Mouse (Mus musculus): ENCODE measurements around the gene Piwil1. TPM values are rescaled to one million over a fixed set of nuclear protein-coding genes. Genes with fewer than 3 reads are reported as not detected.

Gene Piwil1
- polyA plus RNA-seq, 1 experiment from 2014 or later, result 0.17 TPM

DNA sequence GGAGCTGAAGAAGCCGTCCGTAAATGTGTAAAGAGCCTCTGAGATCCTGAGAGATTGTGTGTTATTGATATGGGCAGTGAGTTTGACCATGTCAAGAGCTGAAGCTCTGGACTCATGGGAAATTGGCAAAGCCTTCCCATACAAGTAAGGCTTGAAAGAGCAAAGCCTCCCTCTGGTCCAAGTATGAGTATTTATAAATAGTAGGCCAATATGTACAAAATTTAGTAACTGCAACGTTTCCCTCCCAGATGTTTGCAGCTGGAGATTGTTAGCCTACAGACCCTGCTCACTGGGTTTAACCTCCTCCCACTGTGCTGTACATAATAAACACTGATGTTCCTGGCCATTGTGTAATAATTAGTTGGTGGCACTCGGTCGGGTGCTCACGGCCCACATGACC, 24.5 kb upstream of the Piwil1 start:
- ATAC-seq (ENCODE audit: low read depth), result no peak
- H3K4me1 ChIP-seq (ENCODE audit: control insufficient read depth, insufficient read depth, low read length), result no peaks in the 10 kb centered on the region
- no peaks in the 10 kb centered on the region for H3K9me3 ChIP-seq (ENCODE audit: control insufficient read depth, low read length)
- no peaks in the 10 kb centered on the region for H3K27me3 ChIP-seq (ENCODE audit: control insufficient read depth, insufficient read depth, low read length)
- H3K36me3 ChIP-seq (ENCODE audit: control insufficient read depth, insufficient read depth, low read length), result no peaks in the 10 kb centered on the region
- no peak overlapping the region for H3K9ac ChIP-seq (replicated peaks; ENCODE audit: low read depth, low read length)
- H3K4me2 ChIP-seq (ENCODE audit: low read depth, low read length), result no peak overlapping the region
- WGBS, result 88% methylated on average over 6 of the region's 6 CpGs
- H3K4me3 ChIP-seq (ENCODE audit: low read depth, low read length), result no peak overlapping the region
- no peak overlapping the region for H3K27ac ChIP-seq (ENCODE audit: low read depth, low read length)

- Histone ChIP-seq H3K36me3 (ENCODE audit: control insufficient read depth, insufficient read depth, low read length) (no peaks in the 10 kb centered on the region), H3K4me2 (ENCODE audit: low read depth, low read length) (no peak overlapping the region), H3K9me3 (ENCODE audit: control insufficient read depth, low read length) (no peaks in the 10 kb centered on the region), H3K27ac (ENCODE audit: low read depth, low read length) (no peak overlapping the region), H3K27me3 (ENCODE audit: control insufficient read depth, insufficient read depth, low read length) (no peaks in the 10 kb centered on the region), H3K4me3 (ENCODE audit: low read depth, low read length) (no peak overlapping the region), H3K4me1 (ENCODE audit: control insufficient read depth, insufficient read depth, low read length) (no peaks in the 10 kb centered on the region), H3K9ac (replicated peaks; ENCODE audit: low read depth, low read length) (no peak overlapping the region)
- ATAC-seq (ENCODE audit: low read depth), result no peak
- WGBS, result 43% methylated on average over 5 of the region's 5 CpGs
Observed at GRCm38 (mm10) chr5:128681456-128681855, 20.9 kb upstream of the Piwil1 start.

DNA sequence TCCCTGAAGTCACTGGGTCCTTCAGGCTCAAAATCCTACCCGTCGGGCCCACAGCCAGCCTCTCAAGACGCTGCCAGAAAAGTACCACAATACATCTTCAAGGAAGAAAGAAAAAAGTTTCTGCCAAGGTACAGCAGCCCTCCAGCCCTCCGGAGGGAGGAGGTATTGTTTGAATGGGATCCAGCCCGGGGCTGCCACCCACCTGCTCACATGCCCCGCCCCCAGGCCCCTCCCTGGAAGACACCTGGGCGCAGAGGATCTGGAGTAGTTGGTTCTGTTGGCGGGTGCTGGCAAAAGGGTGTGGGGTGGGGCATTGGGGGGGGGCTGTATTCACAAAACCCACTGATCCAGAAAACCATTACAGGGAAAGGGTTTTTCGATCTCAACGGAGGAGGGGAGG, 18.1 kb upstream of the Piwil1 start:
- 3% methylated on average over 10 of the region's 10 CpGs for WGBS
- Histone ChIP-seq H3K27me3 (ENCODE audit: control insufficient read depth, insufficient read depth, low read length) (no peaks in the 10 kb centered on the region), H3K4me3 (ENCODE audit: low read depth, low read length) (no peak overlapping the region), H3K9me3 (ENCODE audit: control insufficient read depth, low read length) (no peaks in the 10 kb centered on the region), H3K27ac (ENCODE audit: low read depth, low read length) (no peak overlapping the region), H3K4me1 (ENCODE audit: control insufficient read depth, insufficient read depth, low read length) (no peaks in the 10 kb centered on the region), H3K9ac (replicated peaks; ENCODE audit: low read depth, low read length) (no peak overlapping the region), H3K4me2 (ENCODE audit: low read depth, low read length) (0 out of 2 replicates have a peak overlapping the region, but pooled peaks have one; percentile 18), H3K36me3 (ENCODE audit: control insufficient read depth, insufficient read depth, low read length) (no peaks in the 10 kb centered on the region)
- ATAC-seq (ENCODE audit: low read depth), result no peak

DNA sequence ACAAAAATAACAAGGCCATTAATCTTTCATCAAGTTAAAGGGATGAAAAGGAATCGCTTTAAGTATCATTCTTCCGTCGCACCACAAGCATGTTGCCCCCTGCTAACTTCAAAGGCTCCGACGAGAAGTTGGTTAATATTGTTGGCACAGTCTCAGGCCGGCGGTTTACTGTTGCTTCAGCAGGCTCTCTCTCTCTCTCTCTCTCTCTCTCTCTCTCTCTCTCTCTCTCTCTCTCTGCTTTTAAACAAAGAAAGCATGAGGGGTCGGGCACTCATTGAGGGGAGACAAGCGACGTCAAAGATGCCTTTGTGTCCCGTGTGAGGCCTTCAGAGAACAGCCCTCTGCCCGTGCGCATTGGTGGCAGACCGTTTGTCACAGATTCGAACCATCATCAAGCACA, 17.7 kb upstream of the Piwil1 start:
- no peaks in the 10 kb centered on the region for H3K27me3 ChIP-seq (ENCODE audit: control insufficient read depth, insufficient read depth, low read length)
- no peaks in the 10 kb centered on the region for H3K4me1 ChIP-seq (ENCODE audit: control insufficient read depth, insufficient read depth, low read length)
- no peak for ATAC-seq (ENCODE audit: low read depth)
- 3% methylated on average over 15 of the region's 15 CpGs for WGBS
- no peak overlapping the region for H3K9ac ChIP-seq (replicated peaks; ENCODE audit: low read depth, low read length)
- H3K27ac ChIP-seq (ENCODE audit: low read depth, low read length), result no peak overlapping the region
- H3K4me2 ChIP-seq (ENCODE audit: low read depth, low read length), result 0 out of 2 replicates have a peak overlapping the region, but pooled peaks have one; percentile 18
- no peak overlapping the region for H3K4me3 ChIP-seq (ENCODE audit: low read depth, low read length)
- H3K9me3 ChIP-seq (ENCODE audit: control insufficient read depth, low read length), result no peaks in the 10 kb centered on the region
- H3K36me3 ChIP-seq (ENCODE audit: control insufficient read depth, insufficient read depth, low read length), result no peaks in the 10 kb centered on the region

GRCm38 (mm10) chr5:128687139-128687538, 15.2 kb upstream of the Piwil1 start:
- no peak for ATAC-seq (ENCODE audit: low read depth)
- no peaks in the 10 kb centered on the region for H3K4me1 ChIP-seq (ENCODE audit: control insufficient read depth, insufficient read depth, low read length)
- H3K27me3 ChIP-seq (ENCODE audit: control insufficient read depth, insufficient read depth, low read length), result no peaks in the 10 kb centered on the region
- H3K4me3 ChIP-seq (ENCODE audit: low read depth, low read length), result no peak overlapping the region
- H3K27ac ChIP-seq (ENCODE audit: low read depth, low read length), result no peak overlapping the region
- WGBS, result 91% methylated on average over 5 of the region's 5 CpGs
- no peaks in the 10 kb centered on the region for H3K9me3 ChIP-seq (ENCODE audit: control insufficient read depth, low read length)
- no peak overlapping the region for H3K4me2 ChIP-seq (ENCODE audit: low read depth, low read length)
- no peak overlapping the region for H3K9ac ChIP-seq (replicated peaks; ENCODE audit: low read depth, low read length)
- no peaks in the 10 kb centered on the region for H3K36me3 ChIP-seq (ENCODE audit: control insufficient read depth, insufficient read depth, low read length)

- no peak overlapping the region for H3K4me3 ChIP-seq (ENCODE audit: low read depth, low read length)
- H3K9me3 ChIP-seq (ENCODE audit: control insufficient read depth, low read length), result no peaks in the 10 kb centered on the region
- H3K27me3 ChIP-seq (ENCODE audit: control insufficient read depth, insufficient read depth, low read length), result no peaks in the 10 kb centered on the region
- H3K4me2 ChIP-seq (ENCODE audit: low read depth, low read length), result no peak overlapping the region
- no peak overlapping the region for H3K27ac ChIP-seq (ENCODE audit: low read depth, low read length)
- no peak overlapping the region for H3K9ac ChIP-seq (replicated peaks; ENCODE audit: low read depth, low read length)
- H3K36me3 ChIP-seq (ENCODE audit: control insufficient read depth, insufficient read depth, low read length), result no peaks in the 10 kb centered on the region
- ATAC-seq (ENCODE audit: low read depth), result no peak
- H3K4me1 ChIP-seq (ENCODE audit: control insufficient read depth, insufficient read depth, low read length), result peaks cover 4% of the 10 kb centered on the region; the same call in 1 of the 2 replicates
- WGBS, result 68% methylated on average over 6 of the region's 6 CpGs
Observed at GRCm38 (mm10) chr5:128694107-128694506, 8.2 kb upstream of the Piwil1 start.

DNA sequence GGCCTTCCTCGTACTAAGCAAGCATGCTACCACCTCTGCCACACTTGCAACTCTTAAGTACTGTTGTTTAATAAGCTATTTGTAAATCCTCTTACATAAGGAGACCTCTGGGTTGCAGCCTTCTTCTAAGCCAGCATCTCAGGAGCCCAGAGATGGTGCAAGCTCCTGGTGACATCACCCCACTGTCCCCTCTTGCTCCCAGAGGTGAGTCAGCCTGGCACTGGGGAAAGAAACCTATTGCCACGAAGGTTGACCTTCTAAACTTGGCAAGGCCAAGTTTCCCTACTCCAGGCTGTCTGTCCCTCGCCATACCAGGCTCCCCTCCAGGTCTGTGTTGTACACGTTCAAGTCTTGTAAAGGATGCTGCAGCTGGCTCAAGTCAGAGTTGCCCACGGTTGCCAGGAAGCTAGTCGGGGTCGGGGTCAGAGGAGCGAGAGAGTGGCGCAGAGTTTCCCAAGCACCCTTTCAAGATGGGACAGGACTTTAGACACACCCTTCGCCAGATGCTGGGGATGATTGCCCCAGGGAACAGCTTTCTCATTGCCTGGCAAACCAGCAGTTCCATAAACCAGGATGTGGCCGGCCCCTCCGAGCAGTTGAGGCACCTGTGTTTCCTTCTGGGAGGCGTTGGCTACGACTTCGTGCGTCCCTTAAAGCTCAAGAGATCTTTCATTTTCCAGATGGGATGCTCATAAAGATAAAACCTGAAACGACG, 7.6 kb upstream of the Piwil1 start:
- ATAC-seq (ENCODE audit: low read depth), result no peak
- peaks cover 4% of the 10 kb centered on the region; the same call in 1 of the 2 replicates for H3K4me1 ChIP-seq (ENCODE audit: control insufficient read depth, insufficient read depth, low read length)

DNA sequence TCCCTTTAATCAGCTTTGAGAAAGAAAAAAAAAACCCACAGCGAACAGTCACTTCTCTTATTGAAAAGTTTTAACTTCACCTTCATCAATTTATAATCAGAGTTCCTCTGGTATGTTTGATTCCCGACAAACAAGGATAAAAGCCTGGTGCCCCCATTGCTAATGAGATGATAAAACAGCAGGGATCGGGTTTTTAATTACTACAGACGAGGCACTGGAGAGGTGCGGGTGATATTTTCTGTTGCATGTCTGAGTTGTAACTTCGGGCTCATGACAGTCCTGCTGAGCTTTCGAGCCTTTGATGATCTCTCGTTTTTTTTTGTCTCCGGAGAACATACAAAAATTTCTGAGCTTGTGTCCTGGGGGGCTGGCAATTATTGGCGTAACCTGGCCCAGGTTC, 5.5 kb upstream of the Piwil1 start:
- Histone ChIP-seq H3K27ac (ENCODE audit: low read depth, low read length) (no peak overlapping the region), H3K36me3 (ENCODE audit: control insufficient read depth, insufficient read depth, low read length) (no peaks in the 10 kb centered on the region), H3K4me1 (ENCODE audit: control insufficient read depth, insufficient read depth, low read length) (peaks cover 4% of the 10 kb centered on the region; the same call in 1 of the 2 replicates), H3K4me3 (ENCODE audit: low read depth, low read length) (no peak overlapping the region), H3K9me3 (ENCODE audit: control insufficient read depth, low read length) (no peaks in the 10 kb centered on the region), H3K9ac (replicated peaks; ENCODE audit: low read depth, low read length) (no peak overlapping the region), H3K4me2 (ENCODE audit: low read depth, low read length) (0 out of 2 replicates have a peak overlapping the region, but pooled peaks have one; percentile 21), H3K27me3 (ENCODE audit: control insufficient read depth, insufficient read depth, low read length) (no peaks in the 10 kb centered on the region)
- 29% methylated on average over 10 of the region's 10 CpGs for WGBS
- no peak for ATAC-seq (ENCODE audit: low read depth)

More for the DNA sequence above, 7.6 kb upstream of the Piwil1 start:
- Histone ChIP-seq H3K9ac (replicated peaks; ENCODE audit: low read depth, low read length) (no peak overlapping the region), H3K9me3 (ENCODE audit: control insufficient read depth, low read length) (no peaks in the 10 kb centered on the region), H3K4me2 (ENCODE audit: low read depth, low read length) (no peak overlapping the region), H3K27me3 (ENCODE audit: control insufficient read depth, insufficient read depth, low read length) (no peaks in the 10 kb centered on the region), H3K4me3 (ENCODE audit: low read depth, low read length) (no peak overlapping the region), H3K36me3 (ENCODE audit: control insufficient read depth, insufficient read depth, low read length) (no peaks in the 10 kb centered on the region), H3K27ac (ENCODE audit: low read depth, low read length) (no peak overlapping the region)
- WGBS, result 59% methylated on average over 18 of the region's 18 CpGs

DNA sequence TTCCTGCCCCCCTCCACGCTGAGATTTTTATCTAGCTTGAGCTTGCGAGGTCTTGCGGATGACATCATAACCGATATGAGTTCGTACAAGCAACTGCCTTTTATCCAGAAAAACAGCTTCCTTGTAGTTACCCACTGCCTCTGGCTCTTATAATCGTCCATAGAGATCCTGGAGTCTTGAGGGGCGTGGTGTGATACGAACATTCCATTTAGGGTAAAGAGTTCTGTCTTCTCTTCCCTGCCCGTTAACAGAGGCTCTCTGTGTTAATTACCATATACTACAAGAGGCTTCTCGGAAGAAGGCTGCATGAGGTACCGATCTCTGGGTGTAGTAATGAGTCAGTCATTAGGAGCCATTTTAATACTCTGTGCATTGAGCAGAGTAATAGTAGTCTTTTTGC, 1.6 kb upstream of the Piwil1 start:
- H3K27ac ChIP-seq (ENCODE audit: low read depth, low read length), result no peak overlapping the region
- H3K4me1 ChIP-seq (ENCODE audit: control insufficient read depth, insufficient read depth, low read length), result peaks cover 4% of the 10 kb centered on the region; the same call in 1 of the 2 replicates
- H3K27me3 ChIP-seq (ENCODE audit: control insufficient read depth, insufficient read depth, low read length), result no peaks in the 10 kb centered on the region
- ATAC-seq (ENCODE audit: low read depth), result no peak
- no peak overlapping the region for H3K4me2 ChIP-seq (ENCODE audit: low read depth, low read length)
- WGBS, result 74% methylated on average over 11 of the region's 11 CpGs
- H3K36me3 ChIP-seq (ENCODE audit: control insufficient read depth, insufficient read depth, low read length), result no peaks in the 10 kb centered on the region
- no peak overlapping the region for H3K4me3 ChIP-seq (ENCODE audit: low read depth, low read length)
- no peaks in the 10 kb centered on the region for H3K9me3 ChIP-seq (ENCODE audit: control insufficient read depth, low read length)
- H3K9ac ChIP-seq (replicated peaks; ENCODE audit: low read depth, low read length), result no peak overlapping the region
